ENCODE assay signal across 16 mouse cellular contexts in genomic region chr16:51845539-51845938, GRCm38 (mm10).
DNase-seq lines count a peak whose midpoint lies in the region; ATAC-seq and TF ChIP-seq lines count a peak whose summit lies in the region.
"Had no signal": no experiment of that assay in that cellular context is flagged by ENCODE, and none has a peak within 500 bp of the region (broad histone marks: within the 10 kb centered on the region; RNA-seq: fewer than 3 reads in every experiment).

No protein-coding gene starts in this region.

- no peak overlapping the region for H3K9ac ChIP-seq in hindbrain, embryonic 13.5 days
- H3K9ac ChIP-seq in hindbrain, postnatal 0 days (replicated peaks; ENCODE audit: low read length): no peak overlapping the region
- H3K9ac ChIP-seq in kidney, embryonic 14.5 days (ENCODE audit: low read depth, low read length): no peak overlapping the region
- H3K9ac ChIP-seq: heart, embryonic 12.5 days; liver, embryonic 14.5 days; midbrain, embryonic 12.5 days had no signal

- no peaks in the 10 kb centered on the region for H3K9me3 ChIP-seq in hindbrain, embryonic 13.5 days
- H3K9me3 ChIP-seq in hindbrain, embryonic 10.5 days: no peaks in the 10 kb centered on the region
- H3K9me3 ChIP-seq in hindbrain, postnatal 0 days (ENCODE audit: low read length): no peaks in the 10 kb centered on the region
- no peaks in the 10 kb centered on the region for H3K9me3 ChIP-seq in kidney, embryonic 14.5 days (ENCODE audit: control insufficient read depth, low read length)
- H3K9me3 ChIP-seq: forebrain, embryonic 10.5 days; heart, embryonic 12.5 days; midbrain, embryonic 12.5 days had no signal

- 70% methylated on average over 4 of the region's 4 CpGs for WGBS in hindbrain, embryonic 13.5 days
- 78% methylated on average over 4 of the region's 4 CpGs for WGBS in hindbrain, embryonic 10.5 days
- 50% methylated on average over 4 of the region's 4 CpGs for WGBS in hindbrain, postnatal 0 days
- WGBS in kidney, embryonic 14.5 days: 88% methylated on average over 4 of the region's 4 CpGs
- 93% methylated on average over 4 of the region's 4 CpGs for WGBS in kidney, adult 2 months

- no peak for DNase-seq in hindbrain, embryonic 10.5 days (ENCODE audit: low spot score)
- DNase-seq in brain, adult 2 months (ENCODE audit: low read depth, low spot score): peak; percentile 36
- DNase-seq in brain, embryonic 14.5 days (ENCODE audit: low read depth): peak; percentile 66
- DNase-seq in hindbrain, postnatal 0 days (ENCODE audit: low spot score): peak; percentile 67
- DNase-seq in kidney, adult 2 months: no peak
- DNase-seq: gastrocnemius, postnatal 10 days; heart, adult 11 months; heart, postnatal 14 days; right cerebral cortex, postnatal 4 days had no signal

- TF ChIP-seq POLR2A in brain, embryonic 14.5 days (IDR thresholded peaks at IDR 0.05; ENCODE audit: borderline replicate concordance, extremely low read depth, insufficient read depth, insufficient read length, poor library complexity, severe bottlenecking): no peak
- no peak for TF ChIP-seq POLR2A in kidney, adult 2 months (IDR thresholded peaks at IDR 0.05; ENCODE audit: low read depth, low read length)

- no peaks in the 10 kb centered on the region for H3K4me1 ChIP-seq in hindbrain, embryonic 13.5 days (replicated peaks)
- H3K4me1 ChIP-seq in hindbrain, embryonic 10.5 days (replicated peaks): no peaks in the 10 kb centered on the region
- no peaks in the 10 kb centered on the region for H3K4me1 ChIP-seq in hindbrain, postnatal 0 days (ENCODE audit: insufficient read depth, low read length)
- H3K4me1 ChIP-seq in kidney, embryonic 14.5 days (ENCODE audit: control insufficient read depth, insufficient read depth, low read length): no peaks in the 10 kb centered on the region
- H3K4me1 ChIP-seq in kidney, adult 2 months (ENCODE audit: control insufficient read depth, insufficient read depth, low read length): no peaks in the 10 kb centered on the region
- H3K4me1 ChIP-seq: forebrain, embryonic 10.5 days; heart, embryonic 12.5 days; midbrain, embryonic 12.5 days had no signal

- ATAC-seq in hindbrain, embryonic 13.5 days (ENCODE audit: low FRiP score): peak; percentile 69
- peak; percentile 66 for ATAC-seq in hindbrain, postnatal 0 days
- no peak for ATAC-seq in kidney, embryonic 14.5 days (ENCODE audit: low FRiP score, low TSS enrichment)

- no peak overlapping the region for H3K4me2 ChIP-seq in hindbrain, embryonic 13.5 days
- H3K4me2 ChIP-seq in hindbrain, postnatal 0 days (ENCODE audit: low read depth, low read length): no peak overlapping the region
- H3K4me2 ChIP-seq in kidney, embryonic 14.5 days (replicated peaks; ENCODE audit: low read depth, low read length): no peak overlapping the region
- H3K4me2 ChIP-seq: heart, embryonic 12.5 days; midbrain, embryonic 12.5 days had no signal

- H3K27me3 ChIP-seq in hindbrain, embryonic 13.5 days: no peaks in the 10 kb centered on the region
- no peaks in the 10 kb centered on the region for H3K27me3 ChIP-seq in hindbrain, embryonic 10.5 days (ENCODE audit: insufficient read depth, poor library complexity, severe bottlenecking)
- H3K27me3 ChIP-seq in hindbrain, postnatal 0 days (ENCODE audit: insufficient read depth, low read length): no peaks in the 10 kb centered on the region
- no peaks in the 10 kb centered on the region for H3K27me3 ChIP-seq in kidney, embryonic 14.5 days (ENCODE audit: control insufficient read depth, insufficient read depth, low read length)
- no peaks in the 10 kb centered on the region for H3K27me3 ChIP-seq in kidney, adult 2 months (replicated peaks; ENCODE audit: control insufficient read depth, insufficient read depth, low read length)
- H3K27me3 ChIP-seq: heart, embryonic 12.5 days; midbrain, embryonic 12.5 days had no signal

- H3K36me3 ChIP-seq in hindbrain, embryonic 13.5 days: no peaks in the 10 kb centered on the region
- H3K36me3 ChIP-seq in hindbrain, embryonic 10.5 days: no peaks in the 10 kb centered on the region
- no peaks in the 10 kb centered on the region for H3K36me3 ChIP-seq in hindbrain, postnatal 0 days (ENCODE audit: insufficient read depth, low read length)
- no peaks in the 10 kb centered on the region for H3K36me3 ChIP-seq in kidney, embryonic 14.5 days (ENCODE audit: control insufficient read depth, insufficient read depth, low read length)
- H3K36me3 ChIP-seq in kidney, adult 2 months (ENCODE audit: control insufficient read depth, insufficient read depth, low read length): no peaks in the 10 kb centered on the region
- H3K36me3 ChIP-seq: forebrain, embryonic 10.5 days; heart, embryonic 12.5 days; midbrain, embryonic 12.5 days had no signal

- TF ChIP-seq CTCF in brain, embryonic 14.5 days (IDR thresholded peaks at IDR 0.05; ENCODE audit: borderline replicate concordance, extremely low read depth, insufficient read depth, insufficient read length): no peak
- no peak for TF ChIP-seq CTCF in hindbrain, postnatal 0 days (IDR thresholded peaks at IDR 0.05; ENCODE audit: low read depth)
- no peak for TF ChIP-seq CTCF in kidney, adult 2 months (conservative IDR thresholded peaks at IDR 0.05; ENCODE audit: insufficient read depth, insufficient read length, low read depth, low read length)

- no peak overlapping the region for H3K4me3 ChIP-seq in hindbrain, embryonic 13.5 days
- no peak overlapping the region for H3K4me3 ChIP-seq in hindbrain, embryonic 10.5 days
- H3K4me3 ChIP-seq in hindbrain, postnatal 0 days (ENCODE audit: low read length): no peak overlapping the region
- no peak overlapping the region for H3K4me3 ChIP-seq in kidney, embryonic 14.5 days (ENCODE audit: low read length)
- no peak overlapping the region for H3K4me3 ChIP-seq in kidney, adult 2 months (ENCODE audit: insufficient read depth, low read depth, low read length)
- H3K4me3 ChIP-seq: forebrain, embryonic 10.5 days; heart, embryonic 12.5 days; midbrain, embryonic 12.5 days had no signal

- no peak overlapping the region for H3K27ac ChIP-seq in hindbrain, embryonic 13.5 days
- H3K27ac ChIP-seq in hindbrain, embryonic 10.5 days: no peak overlapping the region
- no peak overlapping the region for H3K27ac ChIP-seq in hindbrain, postnatal 0 days
- H3K27ac ChIP-seq in kidney, embryonic 14.5 days (ENCODE audit: low read depth, low read length): no peak overlapping the region
- no peak overlapping the region for H3K27ac ChIP-seq in kidney, adult 2 months (ENCODE audit: insufficient read depth, low read depth, low read length)
- H3K27ac ChIP-seq: forebrain, embryonic 10.5 days; liver, embryonic 14.5 days; macrophage; midbrain, embryonic 12.5 days had no signal

Comparison
In these comparisons a context has a peak if more than half of its experiments do, and no peak if none do; other contexts are left out.
1. DNase-seq: peak in brain, adult 2 months (single experiment), brain, embryonic 14.5 days (single experiment) and hindbrain, postnatal 0 days (single experiment); none in hindbrain, embryonic 10.5 days (single experiment) and kidney, adult 2 months (single experiment).